Mouse (Mus musculus): Measurements from ENCODE around the gene Anp32e.

The Anp32e gene

GRCm38 (mm10) chr3:95995802-95996428 is 66.9 kb downstream of the Anp32e start, which contains the start of gene Plekho1:
Gene Plekho1, minus strand, starts transcription at chr3:95996001.
- peak; percentile 45 to 73 for DNase-seq (ENCODE audit: low spot score in 2 of 2)

GRCm38 (mm10) chr3:95996451-95997073 is 67.5 kb downstream of the Anp32e start:
- DNase-seq (ENCODE audit: low spot score in 2 of 2) = no peak

Measured in frontal cortex, postnatal 10 days (tissue).